Mouse (Mus musculus) adrenal gland, adult 2 months (tissue): ENCODE results near the gene Snx32. TPM values are rescaled to one million over a fixed set of nuclear protein-coding genes. Genes with fewer than 3 reads are reported as not detected.
A peak's percentile ranks its signal among the peaks of the same experiment; 100 is the strongest.

Source experiments
- DNase-seq: peaks from one replicate; pipeline ENCODE4 v3.0.0; 2021
- long read RNA-seq: library from polyadenylated mRNA; stranded (forward); transcript quantifications from one replicate; pipeline ENCODE4 v2.0.0, GENCODE M21; 2021
- polyA plus RNA-seq: library from polyadenylated mRNA; depleted of rRNA; stranded (reverse); fragments of >200 nt; gene quantifications from 2 replicates; pipeline ENCODE4 v1.2.3, GENCODE M21; 2012; rRNA removed
- total RNA-seq, 2 experiments: library from RNA; stranded (reverse); gene quantifications; 2 replicates each; pipeline ENCODE4 v1.2.3; 2021

Snx32 gene
- total RNA-seq (10 to 100 TPM; 12.2 to 14.1 TPM), polyA plus RNA-seq (13.0 and 15.0 TPM in 2 replicates)
- long read RNA-seq, partial matches to known transcripts: 0 of 12 reads
- long read RNA-seq, other reads (novel, unspliced or antisense): 8 of 12 reads

DNA sequence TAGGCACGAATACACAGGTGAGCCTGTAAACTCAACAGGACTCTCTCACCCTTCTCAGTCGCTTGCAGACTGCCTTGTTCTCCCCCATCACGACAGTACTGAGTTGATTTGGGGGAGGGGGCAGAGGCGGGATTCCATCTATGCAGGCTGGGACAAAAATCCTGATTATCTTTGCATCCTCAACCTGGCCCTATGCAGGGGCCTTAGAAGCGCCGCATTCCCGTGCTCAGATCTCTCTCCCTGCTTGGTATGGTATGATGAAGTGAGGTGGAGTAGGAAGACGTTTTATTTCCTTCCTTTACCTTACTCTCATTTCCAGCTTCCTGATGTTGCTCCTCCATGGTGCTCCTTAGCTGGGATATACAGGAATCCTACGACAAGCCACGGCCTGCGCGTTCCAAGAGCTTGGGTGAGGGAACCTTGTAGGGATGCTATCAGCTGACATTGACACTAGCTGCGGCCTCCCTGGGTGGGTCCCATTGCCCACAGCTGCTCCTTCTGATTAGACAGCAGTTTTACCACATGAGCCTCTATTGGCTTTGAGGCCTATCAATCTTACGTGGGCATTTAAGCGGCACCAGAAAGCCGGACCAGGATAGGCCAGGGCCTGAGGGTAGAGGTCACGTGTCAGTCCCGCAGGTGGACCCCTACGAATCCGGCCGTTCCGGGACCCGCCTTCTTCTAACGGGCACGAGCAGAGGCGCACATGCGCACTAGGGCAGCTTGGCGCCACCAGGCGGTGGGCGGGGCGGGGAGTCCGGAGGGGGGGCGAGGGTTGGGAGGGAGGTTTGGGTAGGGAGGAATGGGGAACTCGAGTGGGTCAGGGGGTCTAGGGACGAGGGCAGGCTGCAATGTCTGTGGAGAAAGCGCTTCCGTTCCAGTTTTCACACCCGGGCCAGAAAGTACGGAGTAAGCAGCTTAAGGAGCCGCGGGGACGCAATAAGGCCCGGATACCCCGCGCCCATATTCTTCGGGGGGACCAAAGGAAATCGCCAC lies at the start of gene Snx32:
Snx32 (minus strand) TSS at position 508 of the 996 bp plus-strand sequence.
- peak; percentile 99 for DNase-seq

DNA sequence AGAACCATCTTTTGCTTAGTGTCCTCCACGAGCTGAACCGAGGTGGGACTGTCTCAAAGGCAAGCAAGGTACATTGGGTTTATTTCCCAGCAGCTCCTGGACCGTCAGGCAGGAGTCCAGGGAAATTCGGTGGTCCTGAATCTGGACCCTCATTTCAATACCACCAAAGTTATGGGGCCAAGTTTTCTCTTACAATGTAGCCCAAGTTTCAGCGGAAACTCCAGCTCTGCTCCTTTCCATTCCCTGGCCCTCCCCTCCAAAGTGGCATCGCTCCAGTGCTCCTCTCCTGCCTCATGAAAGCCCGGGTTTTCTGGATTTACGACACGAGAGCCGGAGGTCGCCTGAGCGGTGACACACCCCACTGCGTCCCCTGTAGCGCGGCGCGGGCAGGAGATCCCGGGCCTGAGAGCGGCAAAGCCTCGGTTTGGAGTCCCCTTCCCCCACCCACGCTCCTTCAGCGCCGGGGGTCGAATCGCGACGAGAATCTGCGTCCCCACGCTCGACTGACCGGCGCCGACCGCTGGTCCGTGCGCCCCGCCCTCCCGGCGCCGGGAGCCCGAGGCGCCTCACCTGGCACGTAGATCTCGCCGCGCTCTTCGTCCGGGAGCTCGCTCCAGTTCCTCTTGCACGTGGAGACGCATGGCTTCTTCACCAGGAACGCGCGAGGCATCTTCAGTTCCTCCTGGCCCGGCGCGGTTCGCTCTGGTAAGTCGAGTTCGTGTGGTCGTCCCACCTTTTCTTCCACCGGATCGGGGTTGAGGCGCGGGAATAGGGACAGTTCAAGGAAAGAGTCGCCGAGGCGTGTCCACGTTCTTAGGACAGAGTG lies 49.5 kb upstream of the Snx32 start:
- DNase-seq: no peak

DNA sequence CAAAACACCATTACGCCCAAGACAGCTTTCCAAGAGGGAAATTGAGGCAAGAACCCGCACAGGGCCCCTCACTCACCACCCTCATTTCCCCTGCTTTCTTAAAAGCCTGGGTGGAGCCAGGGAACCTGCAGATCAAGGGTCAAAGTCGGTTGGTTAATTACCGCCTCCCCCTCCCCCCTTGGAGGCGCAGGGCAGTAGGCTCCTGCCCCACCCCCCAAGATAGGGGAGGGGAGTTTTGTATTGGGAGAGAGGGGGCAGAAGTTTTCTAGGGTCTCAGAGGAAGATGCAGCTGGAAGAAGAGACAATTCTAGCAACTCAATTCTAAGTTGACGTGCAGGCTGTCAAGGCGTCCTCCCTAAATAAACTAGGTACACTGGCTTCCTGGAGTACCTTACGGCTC lies 48.9 kb upstream of the Snx32 start:
- no peak for DNase-seq

DNA sequence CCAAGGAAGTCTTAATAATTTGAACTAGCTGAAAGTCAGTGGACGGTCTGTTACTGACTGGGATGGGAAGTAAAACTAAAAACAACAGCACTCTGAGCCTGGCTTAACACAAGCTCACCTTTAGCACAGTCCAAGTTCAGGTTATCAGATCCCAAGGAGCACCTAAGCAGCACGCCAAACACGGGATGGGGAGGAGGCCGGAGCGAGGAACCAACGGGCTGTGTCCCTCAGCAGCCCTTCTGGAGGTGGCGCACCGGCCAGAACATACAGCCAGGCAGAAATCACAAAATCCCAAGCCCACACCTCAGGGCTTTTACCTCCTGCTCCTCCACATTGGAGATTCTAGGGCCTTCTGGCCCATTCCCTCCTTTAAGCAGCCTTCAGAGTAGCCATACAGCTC lies 48.4 kb upstream of the Snx32 start:
- DNase-seq: no peak

DNA sequence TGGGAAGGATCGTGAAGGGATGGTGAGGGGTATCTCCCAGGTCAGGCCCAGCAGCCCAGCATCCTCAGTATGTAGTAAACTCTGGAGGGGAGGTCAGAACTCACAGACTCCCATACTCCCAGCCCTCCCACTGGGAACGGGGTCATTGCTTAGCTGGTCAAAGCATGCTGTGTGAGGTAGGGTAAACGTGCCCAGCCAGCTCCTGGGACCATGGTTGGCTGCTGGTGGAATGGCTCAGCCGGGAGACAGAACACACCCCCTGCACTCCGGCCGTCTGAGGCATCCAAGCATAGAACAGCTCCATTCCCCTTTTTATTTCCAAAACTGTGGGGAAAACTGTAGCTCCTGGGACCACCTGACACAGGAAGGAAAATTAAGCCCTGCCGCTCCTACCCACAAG lies 47.8 kb upstream of the Snx32 start:
- DNase-seq: no peak

DNA sequence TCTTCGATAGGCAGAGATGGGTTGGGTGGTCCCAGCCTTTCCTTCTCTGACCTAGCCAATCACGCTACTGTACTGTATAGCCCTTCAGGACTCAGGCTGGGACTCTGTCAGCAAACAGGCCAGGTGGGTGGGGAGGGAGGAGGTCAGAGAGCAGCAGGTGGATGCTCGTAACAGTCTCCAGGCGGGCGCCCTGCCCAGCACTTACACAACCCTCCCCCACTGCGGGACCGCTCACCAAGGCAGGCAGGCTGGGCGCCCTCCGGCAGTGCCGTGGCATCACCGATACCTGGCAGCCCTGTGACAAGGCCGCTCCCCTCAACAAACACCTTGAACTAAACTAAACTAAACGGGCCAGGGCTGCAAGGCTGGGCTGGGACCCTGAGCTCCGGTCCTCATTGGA lies 43.9 kb upstream of the Snx32 start:
- no peak for DNase-seq

DNA sequence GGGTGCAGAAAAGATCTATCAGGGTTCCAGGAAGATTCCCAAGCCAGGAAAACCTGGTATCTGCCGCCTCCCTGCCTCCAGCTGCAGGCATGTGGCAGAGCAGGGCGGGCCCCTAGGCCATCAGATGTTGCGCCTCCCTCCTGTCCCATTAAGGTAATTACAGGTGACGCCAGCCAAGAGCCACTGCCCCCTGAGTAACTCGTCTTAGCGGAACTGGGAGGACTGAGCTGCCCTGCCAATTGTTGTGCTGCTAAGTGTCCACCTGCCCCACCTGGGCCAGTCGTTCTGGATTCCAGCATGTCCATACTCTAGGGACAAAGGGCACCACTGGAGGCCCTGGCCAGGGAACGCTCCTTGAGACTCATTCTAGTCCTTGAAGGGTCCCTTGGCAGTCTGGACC lies 43.5 kb upstream of the Snx32 start:
- DNase-seq: no peak

DNA sequence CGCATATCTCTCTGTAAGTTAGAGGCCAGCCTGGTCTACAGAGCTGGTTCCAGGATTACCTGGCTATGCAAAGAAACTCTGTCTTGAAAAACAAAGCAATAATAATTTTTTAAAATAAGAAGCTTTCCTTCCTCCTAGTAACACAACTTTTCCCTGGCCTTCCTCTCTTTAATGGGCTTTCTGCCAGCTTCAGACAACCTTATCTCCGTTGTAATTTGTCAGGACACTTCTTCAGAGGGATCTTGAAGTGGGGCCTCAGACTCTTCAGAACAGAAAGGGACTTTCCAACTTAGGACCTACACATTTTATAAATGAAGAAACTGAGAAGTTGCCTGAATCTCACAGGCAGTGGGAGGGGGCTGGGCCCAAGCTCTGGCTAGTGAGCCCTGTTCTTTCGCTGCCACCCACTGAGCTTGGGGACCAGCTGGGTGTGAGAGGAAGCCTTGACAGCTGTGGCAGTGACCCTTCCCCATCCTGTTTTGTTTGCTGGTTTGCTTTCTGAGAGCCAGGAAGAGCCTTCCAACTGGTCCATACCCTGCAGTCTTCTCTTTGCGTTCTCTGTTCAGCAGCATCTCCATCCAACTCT lies 37.2 kb upstream of the Snx32 start:
- DNase-seq: no peak

DNA sequence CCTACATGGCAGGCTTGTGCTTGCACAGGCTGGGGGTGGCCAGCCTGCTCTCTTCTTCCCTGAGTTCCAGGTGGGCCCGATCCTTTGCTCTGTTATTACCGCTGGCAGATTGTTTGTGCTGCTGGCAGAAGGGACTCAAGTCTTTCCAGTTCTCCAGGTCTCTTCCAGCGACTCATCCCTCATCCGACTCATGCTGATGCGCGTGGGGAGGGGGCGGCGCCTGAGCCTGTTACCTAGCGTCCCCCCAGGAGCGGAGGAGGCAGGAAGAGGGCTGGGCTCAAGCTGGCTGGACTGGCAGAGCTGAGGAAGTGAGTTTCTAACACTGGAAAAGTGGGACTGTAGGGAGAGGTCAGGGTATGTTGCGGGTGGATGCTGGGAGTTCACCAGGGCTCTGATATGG lies 33.7 kb upstream of the Snx32 start:
- no peak for DNase-seq

DNA sequence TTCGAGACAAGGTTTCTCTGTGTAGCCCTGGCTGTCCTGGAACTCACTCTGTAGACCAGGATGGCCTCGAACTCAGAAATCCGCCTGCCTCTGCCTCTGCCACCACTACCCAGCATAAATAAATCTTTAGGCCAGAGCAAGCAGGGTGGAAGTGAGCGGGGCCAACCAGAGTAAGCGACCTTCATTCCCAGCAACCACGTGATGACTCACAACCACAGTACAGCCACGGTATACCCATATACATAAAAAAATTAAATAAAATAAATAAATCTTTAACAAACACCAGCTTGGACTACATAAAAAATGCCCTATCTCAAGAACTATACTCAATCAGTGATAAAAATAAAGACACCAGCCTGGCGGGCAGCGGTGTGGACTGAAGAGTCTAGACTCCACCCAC lies 33.0 kb upstream of the Snx32 start:
- DNase-seq: no peak

DNA sequence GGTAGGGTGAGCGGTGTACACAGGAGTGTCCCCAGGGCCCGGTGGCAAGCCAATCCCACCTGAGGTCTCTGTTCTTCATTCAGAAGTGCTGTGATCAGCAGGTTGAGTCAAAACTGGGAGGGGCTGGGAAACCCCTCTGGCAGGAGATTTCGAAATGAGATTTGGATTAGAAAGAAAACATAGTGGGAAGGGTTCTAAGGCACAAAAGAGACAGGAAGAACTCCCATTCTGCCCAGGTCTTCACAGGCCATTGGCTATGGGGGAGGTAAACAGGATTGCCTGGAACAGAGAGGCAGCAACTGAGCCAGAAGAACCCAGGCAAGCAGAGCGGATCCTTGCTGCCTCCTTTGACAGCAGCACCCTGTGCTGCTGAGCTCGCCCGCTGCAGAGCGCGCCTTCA lies 28.4 kb upstream of the Snx32 start:
- DNase-seq: no peak

DNA sequence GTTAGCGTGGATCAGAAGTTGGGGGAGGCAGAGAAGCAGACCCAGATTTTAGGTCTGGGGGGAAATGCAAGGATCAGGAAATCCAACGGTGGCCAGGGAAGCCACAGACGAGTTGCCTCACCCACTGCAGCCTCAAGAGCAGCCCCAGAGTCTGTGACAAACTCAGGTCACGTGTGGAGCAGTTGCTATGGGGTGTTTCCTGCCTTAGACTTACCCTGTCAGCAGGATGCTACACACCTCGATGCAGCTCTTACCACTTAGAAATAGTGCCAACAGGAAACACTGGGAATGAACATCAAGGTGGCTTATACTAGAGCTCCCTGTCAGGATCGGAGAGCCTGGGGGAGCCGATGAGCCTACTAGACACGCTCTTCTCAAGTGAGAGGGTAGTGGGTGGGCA lies 22.2 kb upstream of the Snx32 start:
- no peak for DNase-seq

DNA sequence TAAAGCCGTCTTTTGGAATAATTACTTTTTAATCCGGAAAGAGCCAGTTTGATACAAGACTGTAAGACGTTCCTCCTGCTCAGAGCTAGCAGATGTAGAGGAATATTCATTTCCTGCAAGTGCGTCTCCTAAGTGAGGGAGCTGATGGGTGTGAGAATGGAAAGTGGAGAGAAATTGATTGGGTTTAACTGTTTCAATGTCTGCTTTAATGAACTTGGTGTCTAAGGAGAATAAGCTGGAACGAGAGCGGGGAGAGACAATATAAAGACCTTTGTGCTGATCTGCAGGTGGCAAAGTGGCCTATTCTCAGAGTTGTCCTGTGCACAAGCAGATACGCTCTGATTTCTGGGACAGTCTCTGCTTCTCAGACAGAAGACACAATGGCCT lies 19.8 kb upstream of the Snx32 start:
- no peak for DNase-seq

DNA sequence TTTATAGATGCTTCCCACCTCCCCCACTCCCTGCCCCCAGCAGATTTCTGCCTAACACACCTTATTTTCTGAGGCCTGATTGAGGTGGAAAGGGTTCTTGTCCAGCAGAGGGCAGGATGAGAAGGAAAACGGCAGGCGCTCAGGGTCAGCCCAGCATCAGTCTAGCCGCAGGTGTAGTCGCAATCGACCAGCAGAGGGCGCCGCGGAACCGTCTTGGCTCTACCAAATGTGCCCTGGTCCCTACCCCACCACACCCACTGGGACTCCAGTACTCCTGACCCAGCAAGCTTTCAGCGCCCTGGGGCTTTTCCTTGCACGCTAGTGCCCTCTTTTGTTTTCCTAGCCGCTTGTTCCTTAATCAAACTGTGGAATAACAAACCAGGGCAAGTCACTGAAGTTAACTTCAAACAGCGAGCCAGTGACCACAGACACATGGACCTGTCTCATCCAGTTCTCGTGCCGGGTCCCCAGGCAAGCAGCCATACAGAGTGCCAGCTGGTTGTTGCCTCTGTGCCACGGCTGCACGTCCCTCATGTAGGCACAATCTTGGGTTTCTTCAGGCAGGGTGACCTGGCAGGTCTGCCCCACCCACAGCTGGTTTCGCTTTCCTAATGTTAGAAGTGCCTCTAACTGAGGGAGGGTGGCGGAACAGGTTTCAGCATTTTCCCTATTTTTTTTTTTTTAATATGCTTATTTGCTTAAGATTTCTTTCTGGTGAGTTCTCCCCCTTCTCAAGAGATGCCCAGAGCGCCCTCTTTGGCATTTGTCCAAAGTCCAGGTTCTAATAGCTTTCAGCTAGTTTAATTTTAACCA lies 19.2 kb upstream of the Snx32 start:
- DNase-seq: peak; percentile 97

DNA sequence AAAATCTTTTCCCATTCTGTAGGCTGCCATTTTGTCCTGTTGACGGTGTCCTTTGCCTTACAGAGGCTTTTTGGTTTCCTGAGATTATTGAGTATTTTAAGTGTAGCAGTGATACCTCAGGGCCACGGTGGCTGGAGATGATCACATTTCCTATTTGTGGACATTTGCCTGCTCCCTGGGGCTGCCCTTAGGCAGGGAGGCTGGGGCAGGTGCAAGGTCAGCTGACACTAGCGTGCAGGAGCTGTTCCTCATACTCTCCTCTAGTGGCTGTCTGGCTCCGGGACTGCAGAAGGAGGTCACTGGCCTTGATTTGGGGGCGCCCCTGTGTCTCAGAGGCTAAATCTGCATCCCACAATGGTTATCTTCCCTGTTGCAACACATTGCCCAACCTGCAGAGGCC lies 14.9 kb upstream of the Snx32 start:
- no peak for DNase-seq

DNA sequence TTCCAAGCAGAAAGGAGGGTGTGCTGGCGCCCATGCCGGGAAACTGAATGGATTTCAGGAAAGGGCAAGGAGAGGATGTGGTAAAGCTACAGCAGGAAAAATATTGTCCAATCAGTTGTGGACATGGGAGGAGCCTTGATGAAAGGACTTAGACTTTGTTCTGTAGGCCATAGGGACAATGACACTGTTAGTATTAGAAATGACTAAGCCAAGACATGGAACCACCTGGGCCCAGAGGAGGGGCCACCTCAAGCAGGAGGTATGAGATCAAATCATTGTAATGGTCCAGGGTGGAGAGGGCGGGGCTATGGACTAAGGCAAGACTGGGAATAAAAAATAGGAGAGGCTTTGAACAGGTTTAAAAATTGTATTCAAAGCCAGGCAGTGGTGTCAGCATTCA lies 8.4 kb upstream of the Snx32 start:
- DNase-seq: no peak

DNA sequence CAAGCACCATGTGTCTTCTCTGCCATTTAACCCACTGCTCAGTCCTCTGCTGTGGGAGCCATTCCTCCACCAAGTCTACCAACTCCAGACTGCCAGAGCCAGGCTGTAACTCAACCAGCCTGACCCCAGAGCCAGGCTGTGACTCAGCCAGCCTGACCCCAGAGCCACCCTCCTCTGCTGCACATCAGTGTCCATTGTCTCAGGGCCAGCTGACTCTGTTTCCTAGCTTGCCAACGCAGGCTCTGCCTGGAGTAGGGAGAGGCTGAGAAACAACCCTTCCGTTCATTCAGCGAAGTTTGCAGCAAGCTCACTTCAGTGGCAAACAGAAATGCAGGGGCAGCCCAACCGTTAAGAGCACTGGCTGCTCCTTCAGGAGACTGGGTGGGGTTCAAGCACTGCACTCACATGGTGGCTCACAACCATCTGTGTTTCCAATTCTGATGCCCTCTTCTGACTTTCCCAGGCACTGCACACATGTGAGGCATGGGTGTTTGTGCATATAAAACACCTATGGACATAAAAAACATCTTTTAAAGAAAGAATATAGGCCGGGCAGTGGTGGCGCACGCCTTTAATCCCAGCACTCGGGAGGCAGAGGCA lies 6.7 kb upstream of the Snx32 start:
- peak; percentile 57 for DNase-seq

DNA sequence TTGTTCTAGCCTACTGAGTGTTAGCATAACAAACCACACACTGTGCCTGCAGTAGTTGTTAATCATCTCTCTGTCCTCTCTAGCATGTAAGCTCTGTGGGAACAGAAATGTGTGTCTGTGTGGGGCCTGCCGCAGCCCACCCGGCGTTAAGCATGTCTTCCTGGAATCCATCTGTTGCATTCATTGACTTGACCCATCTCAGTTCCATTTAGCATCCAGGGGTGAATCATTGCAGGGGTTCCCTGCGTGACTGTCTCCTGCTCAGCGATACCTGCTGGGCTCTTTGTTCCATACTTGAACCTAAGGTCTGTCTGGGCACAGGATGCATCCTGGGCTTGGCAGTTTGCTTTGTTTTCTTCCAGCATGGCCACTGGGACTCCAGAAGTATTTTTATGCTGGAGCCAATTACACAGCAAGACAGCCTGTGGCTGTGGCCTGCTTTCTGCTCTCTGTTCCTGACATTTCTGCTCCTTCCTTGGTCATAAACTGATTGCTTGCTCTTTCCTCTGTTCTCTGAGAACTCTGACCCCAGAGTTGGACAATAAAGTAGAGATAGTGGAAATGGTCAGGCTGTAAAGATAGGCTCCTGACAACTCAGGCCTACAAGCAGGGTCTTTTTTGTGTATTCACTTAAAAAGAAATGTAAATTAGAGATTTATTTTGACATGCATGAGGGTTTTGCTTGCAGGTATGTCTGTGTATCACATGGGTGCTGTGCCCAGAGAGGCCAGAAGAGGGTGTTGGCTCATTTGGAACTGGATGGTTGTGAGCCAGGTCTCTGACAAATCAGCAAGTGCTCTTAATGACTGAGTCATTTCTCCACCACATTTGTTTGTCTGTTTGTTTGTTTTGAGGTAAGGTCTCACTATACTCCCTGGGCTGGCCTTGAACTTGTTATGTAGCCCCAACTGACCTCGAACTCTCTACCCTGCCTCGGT lies 5.8 kb upstream of the Snx32 start:
- DNase-seq: peak; percentile 28

DNA sequence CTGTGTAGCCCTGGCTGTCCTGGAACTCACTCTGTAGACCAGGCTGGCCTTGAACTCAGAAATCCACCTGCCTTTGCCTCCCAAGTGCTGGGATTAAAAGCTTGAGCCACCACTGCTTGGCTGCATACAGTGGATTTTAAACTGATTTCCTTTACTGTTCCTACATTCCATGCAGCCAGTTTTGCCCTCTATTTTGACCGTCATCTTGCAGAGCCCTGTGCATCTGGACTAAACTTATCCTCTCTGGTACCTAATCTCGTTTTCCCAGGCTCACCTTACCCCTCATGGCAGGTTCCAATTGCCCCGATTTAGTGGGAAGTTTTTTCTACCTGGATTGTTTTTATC lies 2.6 kb upstream of the Snx32 start:
- DNase-seq: no peak
